In genomic region chr8:80120378-80120965, GRCm38 (mm10) we compare ENCODE assay signal across 22 mouse cellular contexts.
DNase-seq lines count a peak whose midpoint lies in the region; ATAC-seq and TF ChIP-seq lines count a peak whose summit lies in the region.
"Had no signal": no experiment of that assay in that cellular context is flagged by ENCODE, and none has a peak within 500 bp of the region (broad histone marks: within the 10 kb centered on the region; RNA-seq: fewer than 3 reads in every experiment).

No protein-coding gene starts in this region.

- no peaks in the 10 kb centered on the region for H3K9me3 ChIP-seq in lung, embryonic 15.5 days
- H3K9me3 ChIP-seq: embryonic facial prominence, embryonic 15.5 days; forebrain, embryonic 10.5 days; heart, embryonic 10.5 days; hindbrain, embryonic 12.5 days had no signal

- no peak for TF ChIP-seq CTCF in bone marrow, adult 2 months (IDR thresholded peaks at IDR 0.05; ENCODE audit: control insufficient read depth, insufficient read depth, low read length)

- TF ChIP-seq POLR2A in bone marrow, adult 2 months (IDR thresholded peaks at IDR 0.05; ENCODE audit: borderline replicate concordance, control insufficient read depth, low read depth, low read length) = no peak

- ATAC-seq in lung, embryonic 15.5 days (ENCODE audit: borderline replicate concordance, extremely low read depth, low FRiP score, low TSS enrichment) = no peak
- peak; percentile 70 for ATAC-seq in megakaryocyte progenitor cell, adult 5-6 weeks (replicated peaks; ENCODE audit: poor library complexity)
- ATAC-seq: activated CD4-positive, CD25-positive, alpha-beta regulatory T cell, adult 4 months; forebrain, embryonic 14.5 days; Patski had no signal

- H3K4me1 ChIP-seq in bone marrow, adult 2 months (ENCODE audit: control insufficient read depth, insufficient read depth, low read length) = peaks cover 3% of the 10 kb centered on the region; the same call in 1 of the 2 replicates
- peaks cover 30% of the 10 kb centered on the region for H3K4me1 ChIP-seq in lung, embryonic 15.5 days
- H3K4me1 ChIP-seq: embryonic facial prominence, embryonic 15.5 days had no signal

- peak; percentile 57 for DNase-seq in lung, postnatal 25 days (ENCODE audit: low spot score)
- DNase-seq in left cerebral cortex, adult 8-10 months (ENCODE audit: low spot score in 2 of 2) = no peak
- DNase-seq in MN1 (ENCODE audit: low spot score) = no peak
- DNase-seq in layer of hippocampus, postnatal 14 days (ENCODE audit: low spot score in 2 of 2) = no peak
- DNase-seq: adrenal gland, postnatal 14 days; cerebellum, adult 18-20 months; cerebellum, postnatal 10 days; gastrocnemius, postnatal 36 days; heart, adult 18-20 months; heart, postnatal 10 days; heart, postnatal 4 days had no signal

- H3K27ac ChIP-seq in bone marrow, adult 2 months (ENCODE audit: control insufficient read depth, insufficient read depth, low read depth, low read length, poor library complexity) = peak overlapping the region; percentile 31
- peak overlapping the region; percentile 37; the same call in 1 of the 2 replicates for H3K27ac ChIP-seq in lung, embryonic 15.5 days
- H3K27ac ChIP-seq: embryonic facial prominence, embryonic 15.5 days; forebrain, embryonic 10.5 days; heart, embryonic 10.5 days; hindbrain, embryonic 12.5 days had no signal

- H3K36me3 ChIP-seq in lung, embryonic 15.5 days = no peaks in the 10 kb centered on the region
- H3K36me3 ChIP-seq: embryonic facial prominence, embryonic 15.5 days; forebrain, embryonic 10.5 days; heart, embryonic 10.5 days; hindbrain, embryonic 12.5 days had no signal

- H3K4me3 ChIP-seq in bone marrow, adult 2 months (replicated peaks; ENCODE audit: control insufficient read depth, low read depth, low read length) = peak overlapping the region; percentile 46
- H3K4me3 ChIP-seq in lung, embryonic 15.5 days = no peak overlapping the region
- H3K4me3 ChIP-seq: embryonic facial prominence, embryonic 15.5 days; erythroblast, embryonic 14.5 days; forebrain, embryonic 10.5 days; heart, embryonic 10.5 days; hindbrain, embryonic 12.5 days had no signal

- WGBS in bone marrow, adult 2 months = 58% methylated on average over 3 of the region's 3 CpGs
- 65% methylated on average over 3 of the region's 3 CpGs for WGBS in lung, embryonic 15.5 days

- H3K27me3 ChIP-seq in lung, embryonic 15.5 days = no peaks in the 10 kb centered on the region
- H3K27me3 ChIP-seq: embryonic facial prominence, embryonic 15.5 days; hindbrain, embryonic 12.5 days had no signal

- H3K9ac ChIP-seq in lung, embryonic 15.5 days = no peak overlapping the region
- H3K9ac ChIP-seq: embryonic facial prominence, embryonic 15.5 days; hindbrain, embryonic 12.5 days had no signal

- H3K4me2 ChIP-seq in lung, embryonic 15.5 days = no peak overlapping the region
- H3K4me2 ChIP-seq: embryonic facial prominence, embryonic 15.5 days; hindbrain, embryonic 12.5 days had no signal
